Mouse (Mus musculus): ENCODE measurements around the gene Sox5. TPM values are rescaled to one million over a fixed set of nuclear protein-coding genes. Genes with fewer than 3 reads are reported as not detected.

Gene Sox5
- polyA plus RNA-seq, 1 experiment from 2014 or later, result 33.0 TPM

GRCm38 (mm10) chr6:144708410-144708809, 73.4 kb downstream of the Sox5 start:
- Histone ChIP-seq H3K4me2 (replicated peaks) (no peak overlapping the region), H3K4me3 (no peak overlapping the region), H3K4me1 (peaks cover 9% of the 10 kb centered on the region; the same call in 1 of the 2 replicates), H3K36me3 (no peaks in the 10 kb centered on the region), H3K9me3 (no peaks in the 10 kb centered on the region; the same call in 1 of the 2 replicates), H3K9ac (no peak overlapping the region), H3K27ac (no peak overlapping the region), H3K27me3 (replicated peaks) (no peaks in the 10 kb centered on the region)
- WGBS, result 68% methylated on average over 4 of the region's 4 CpGs
- no peak for ATAC-seq (ENCODE audit: low FRiP score, low read depth)

- Histone ChIP-seq H3K4me2 (replicated peaks) (no peak overlapping the region), H3K9me3 (no peaks in the 10 kb centered on the region; the same call in 1 of the 2 replicates), H3K4me1 (peaks cover 9% of the 10 kb centered on the region; the same call in 1 of the 2 replicates), H3K36me3 (no peaks in the 10 kb centered on the region), H3K27ac (no peak overlapping the region), H3K4me3 (no peak overlapping the region), H3K27me3 (replicated peaks) (no peaks in the 10 kb centered on the region), H3K9ac (no peak overlapping the region)
- WGBS, result 85% methylated on average over 1 of the region's 1 CpGs
- ATAC-seq (ENCODE audit: low FRiP score, low read depth), result no peak
Measured at GRCm38 (mm10) chr6:144707976-144708375, 73.8 kb downstream of the Sox5 start.

- H3K9me3 ChIP-seq, result no peaks in the 10 kb centered on the region; the same call in 1 of the 2 replicates
- WGBS, result 89% methylated on average over 5 of the region's 5 CpGs
- no peak for ATAC-seq (ENCODE audit: low FRiP score, low read depth)
- H3K4me1 ChIP-seq, result no peaks in the 10 kb centered on the region
- no peak overlapping the region for H3K27ac ChIP-seq
- no peak overlapping the region for H3K4me3 ChIP-seq
- H3K36me3 ChIP-seq, result no peaks in the 10 kb centered on the region
- H3K4me2 ChIP-seq (replicated peaks), result no peak overlapping the region
- no peak overlapping the region for H3K9ac ChIP-seq
- no peaks in the 10 kb centered on the region for H3K27me3 ChIP-seq (replicated peaks)
Measured at GRCm38 (mm10) chr6:144704962-144705361, 76.8 kb downstream of the Sox5 start.

- H3K9ac ChIP-seq, result no peak overlapping the region
- H3K4me3 ChIP-seq, result no peak overlapping the region
- no peak for ATAC-seq (ENCODE audit: low FRiP score, low read depth)
- no peaks in the 10 kb centered on the region for H3K27me3 ChIP-seq (replicated peaks)
- WGBS, result 89% methylated on average over 4 of the region's 4 CpGs
- no peaks in the 10 kb centered on the region for H3K36me3 ChIP-seq
- no peaks in the 10 kb centered on the region for H3K4me1 ChIP-seq
- H3K27ac ChIP-seq, result no peak overlapping the region
- no peak overlapping the region for H3K4me2 ChIP-seq (replicated peaks)
- no peaks in the 10 kb centered on the region for H3K9me3 ChIP-seq
Measured at GRCm38 (mm10) chr6:144695660-144696059, 86.1 kb downstream of the Sox5 start.

GRCm38 (mm10) chr6:144693211-144693899, 88.4 kb downstream of the Sox5 start:
- no peak overlapping the region for H3K9ac ChIP-seq
- no peaks in the 10 kb centered on the region for H3K27me3 ChIP-seq (replicated peaks)
- no peak overlapping the region for H3K4me3 ChIP-seq
- H3K4me2 ChIP-seq (replicated peaks), result no peak overlapping the region
- no peaks in the 10 kb centered on the region for H3K4me1 ChIP-seq
- no peak overlapping the region for H3K27ac ChIP-seq
- no peaks in the 10 kb centered on the region for H3K9me3 ChIP-seq
- ATAC-seq (ENCODE audit: low FRiP score, low read depth), result no peak
- 90% methylated on average over 7 of the region's 7 CpGs for WGBS
- H3K36me3 ChIP-seq, result no peaks in the 10 kb centered on the region

- H3K27ac ChIP-seq, result no peak overlapping the region
- H3K9me3 ChIP-seq, result no peaks in the 10 kb centered on the region
- H3K4me3 ChIP-seq, result no peak overlapping the region
- no peak for ATAC-seq (ENCODE audit: low FRiP score, low read depth)
- no peaks in the 10 kb centered on the region for H3K4me1 ChIP-seq
- H3K36me3 ChIP-seq, result no peaks in the 10 kb centered on the region
- H3K9ac ChIP-seq, result no peak overlapping the region
- 83% methylated on average over 7 of the region's 7 CpGs for WGBS
- H3K27me3 ChIP-seq (replicated peaks), result no peaks in the 10 kb centered on the region
- no peak overlapping the region for H3K4me2 ChIP-seq (replicated peaks)
Measured at GRCm38 (mm10) chr6:144691298-144692041, 90.3 kb downstream of the Sox5 start.

GRCm38 (mm10) chr6:144689076-144689475, 92.7 kb downstream of the Sox5 start:
- H3K9me3 ChIP-seq, result no peaks in the 10 kb centered on the region
- no peak for ATAC-seq (ENCODE audit: low FRiP score, low read depth)
- H3K4me1 ChIP-seq, result no peaks in the 10 kb centered on the region
- H3K36me3 ChIP-seq, result no peaks in the 10 kb centered on the region
- no peaks in the 10 kb centered on the region for H3K27me3 ChIP-seq (replicated peaks)
- 90% methylated on average over 3 of the region's 3 CpGs for WGBS
- H3K27ac ChIP-seq, result no peak overlapping the region
- no peak overlapping the region for H3K9ac ChIP-seq
- no peak overlapping the region for H3K4me3 ChIP-seq
- H3K4me2 ChIP-seq (replicated peaks), result no peak overlapping the region

- ATAC-seq (ENCODE audit: low FRiP score, low read depth), result no peak
- no peaks in the 10 kb centered on the region for H3K4me1 ChIP-seq
- H3K9me3 ChIP-seq, result no peaks in the 10 kb centered on the region
- H3K27ac ChIP-seq, result no peak overlapping the region
- no peaks in the 10 kb centered on the region for H3K36me3 ChIP-seq
- no peak overlapping the region for H3K4me3 ChIP-seq
- H3K9ac ChIP-seq, result no peak overlapping the region
- H3K27me3 ChIP-seq (replicated peaks), result no peaks in the 10 kb centered on the region
- whole genome bisulfite sequencing, result 78% methylated on average over 8 of the region's 8 CpGs
- H3K4me2 ChIP-seq (replicated peaks), result no peak overlapping the region
Measured at GRCm38 (mm10) chr6:144687681-144688080, 94.1 kb downstream of the Sox5 start.

GRCm38 (mm10) chr6:144681045-144681789, 100.6 kb downstream of the Sox5 start:
- Histone ChIP-seq H3K9ac (no peak overlapping the region), H3K27me3 (replicated peaks) (no peaks in the 10 kb centered on the region), H3K27ac (no peak overlapping the region), H3K4me2 (replicated peaks) (no peak overlapping the region), H3K9me3 (no peaks in the 10 kb centered on the region), H3K4me1 (no peaks in the 10 kb centered on the region), H3K4me3 (no peak overlapping the region), H3K36me3 (no peaks in the 10 kb centered on the region)
- no peak for ATAC-seq (ENCODE audit: low FRiP score, low read depth)
- WGBS, result 63% methylated on average over 12 of the region's 12 CpGs

GRCm38 (mm10) chr6:144677491-144678133, 104.2 kb downstream of the Sox5 start:
- 93% methylated on average over 9 of the region's 9 CpGs for WGBS
- Histone ChIP-seq H3K27ac (no peak overlapping the region), H3K4me1 (no peaks in the 10 kb centered on the region), H3K27me3 (replicated peaks) (no peaks in the 10 kb centered on the region), H3K9me3 (no peaks in the 10 kb centered on the region), H3K9ac (no peak overlapping the region), H3K4me3 (no peak overlapping the region), H3K36me3 (no peaks in the 10 kb centered on the region), H3K4me2 (replicated peaks) (no peak overlapping the region)
- ATAC-seq (ENCODE audit: low FRiP score, low read depth), result no peak

GRCm38 (mm10) chr6:144675111-144675510, 106.7 kb downstream of the Sox5 start:
- Histone ChIP-seq H3K9ac (no peak overlapping the region), H3K27ac (no peak overlapping the region), H3K4me2 (replicated peaks) (no peak overlapping the region), H3K36me3 (no peaks in the 10 kb centered on the region), H3K9me3 (no peaks in the 10 kb centered on the region), H3K4me3 (no peak overlapping the region), H3K4me1 (no peaks in the 10 kb centered on the region), H3K27me3 (replicated peaks) (no peaks in the 10 kb centered on the region)
- 94% methylated on average over 6 of the region's 6 CpGs for WGBS
- no peak for ATAC-seq (ENCODE audit: low FRiP score, low read depth)

GRCm38 (mm10) chr6:144673906-144674305, 107.9 kb downstream of the Sox5 start:
- no peak overlapping the region for H3K27ac ChIP-seq
- no peaks in the 10 kb centered on the region for H3K27me3 ChIP-seq (replicated peaks)
- H3K9me3 ChIP-seq, result no peaks in the 10 kb centered on the region
- H3K9ac ChIP-seq, result no peak overlapping the region
- 93% methylated on average over 8 of the region's 8 CpGs for WGBS
- no peak overlapping the region for H3K4me2 ChIP-seq (replicated peaks)
- H3K4me1 ChIP-seq, result no peaks in the 10 kb centered on the region
- H3K4me3 ChIP-seq, result no peak overlapping the region
- no peak for ATAC-seq (ENCODE audit: low FRiP score, low read depth)
- no peaks in the 10 kb centered on the region for H3K36me3 ChIP-seq
